Mouse (Mus musculus) kidney, adult 2 months (tissue): ENCODE measurements around the gene Lrrn2. TPM values are rescaled to one million over a fixed set of nuclear protein-coding genes. Genes with fewer than 3 reads are reported as not detected.

Source experiments
- DNase-seq: peaks from one replicate; pipeline ENCODE4 v3.0.0; 2021
- H3K27ac ChIP-seq: fragments of 200-500 bp; 2 replicates; pipeline ENCODE4 v1.5.1; 2012; ENCODE audit warnings: low read depth, low read length, control low read depth, inconsistent platforms; ENCODE audit not compliant: insufficient read depth
- H3K27me3 ChIP-seq: fragments of 200-500 bp; replicated peaks from 2 replicates; pipeline ENCODE4 v1.6.1; 2012; ENCODE audit warnings: mild to moderate bottlenecking, moderate library complexity, low read length, inconsistent platforms; ENCODE audit not compliant: control insufficient read depth, insufficient read depth
- H3K36me3 ChIP-seq: fragments of 200-500 bp; 2 replicates; pipeline ENCODE4 v1.6.1; 2012; ENCODE audit warnings: mild to moderate bottlenecking, moderate library complexity, low read length, inconsistent platforms; ENCODE audit not compliant: control insufficient read depth, insufficient read depth
- H3K4me1 ChIP-seq: fragments of 200-500 bp; 2 replicates; pipeline ENCODE4 v1.6.1; 2011; ENCODE audit warnings: low read length; ENCODE audit not compliant: control insufficient read depth, insufficient read depth
- H3K4me3 ChIP-seq: fragments of 200-500 bp; 2 replicates; pipeline ENCODE4 v1.5.1; 2011; ENCODE audit warnings: mild to moderate bottlenecking, low read depth, low read length, control low read depth; ENCODE audit not compliant: insufficient read depth
- CTCF ChIP-seq: fragments of 200-500 bp; conservative IDR thresholded peaks from 2 replicates; pipeline ENCODE4 v1.5.1; 2011; ENCODE audit warnings: low read depth, mild to moderate bottlenecking, control low read depth, low read length, moderate library complexity, mixed read lengths; ENCODE audit not compliant: insufficient read depth, insufficient read length
- POLR2A ChIP-seq: fragments of 200-500 bp; IDR thresholded peaks from one replicate; pipeline ENCODE4 v1.6.1; 2011; ENCODE audit warnings: low read depth, low read length, control low read depth
- WGBS: fragments of 180-500 bp; shearing (Covaris S2); methylation state at CpG from one replicate; pipeline ENCODE4 v1.1.7; 2018; 5-methylcytosine and 5-hydroxymethylcytosine counted together
- polyA plus RNA-seq: library from polyadenylated mRNA; depleted of rRNA; stranded (reverse); fragments of >200 nt; gene quantifications from 2 replicates; pipeline ENCODE4 v1.2.3, GENCODE M21; 2012

Gene Lrrn2
- polyA plus RNA-seq, 1 experiment: 0.36 TPM

- no peaks in the 10 kb centered on the region for H3K27me3 ChIP-seq
- no peaks in the 10 kb centered on the region for H3K36me3 ChIP-seq
- no peaks in the 10 kb centered on the region for H3K4me1 ChIP-seq
- H3K4me3 ChIP-seq: no peak overlapping the region
- WGBS: 56% methylated on average over 7 of the region's 7 CpGs
- no peak overlapping the region for H3K27ac ChIP-seq
- no peak for DNase-seq
- TF ChIP-seq POLR2A (no peak), CTCF (no peak)
Observed at GRCm38 (mm10) chr1:132899626-132900025, 19.6 kb downstream of the Lrrn2 start.

GRCm38 (mm10) chr1:132900945-132901344 lies 20.9 kb downstream of the Lrrn2 start:
- 57% methylated on average over 5 of the region's 5 CpGs for WGBS
- no peaks in the 10 kb centered on the region for H3K4me1 ChIP-seq
- H3K27me3 ChIP-seq: no peaks in the 10 kb centered on the region
- H3K36me3 ChIP-seq: no peaks in the 10 kb centered on the region
- DNase-seq: no peak
- TF ChIP-seq CTCF: no peak
- TF ChIP-seq POLR2A: no peak
- H3K4me3 ChIP-seq: no peak overlapping the region
- no peak overlapping the region for H3K27ac ChIP-seq

- no peak for DNase-seq
- Histone ChIP-seq H3K4me1 (no peaks in the 10 kb centered on the region), H3K4me3 (no peak overlapping the region), H3K27me3 (no peaks in the 10 kb centered on the region), H3K36me3 (no peaks in the 10 kb centered on the region), H3K27ac (no peak overlapping the region)
- WGBS: 65% methylated on average over 4 of the region's 4 CpGs
- TF ChIP-seq CTCF (no peak), POLR2A (no peak)
Observed at GRCm38 (mm10) chr1:132903519-132903918, 23.4 kb downstream of the Lrrn2 start.

- H3K4me1 ChIP-seq: no peaks in the 10 kb centered on the region
- no peak overlapping the region for H3K4me3 ChIP-seq
- no peak for TF ChIP-seq POLR2A
- TF ChIP-seq CTCF: no peak
- 67% methylated on average over 4 of the region's 4 CpGs for WGBS
- no peak overlapping the region for H3K27ac ChIP-seq
- DNase-seq: no peak
- no peaks in the 10 kb centered on the region for H3K36me3 ChIP-seq
- H3K27me3 ChIP-seq: no peaks in the 10 kb centered on the region
Observed at GRCm38 (mm10) chr1:132909090-132909489, 29.0 kb downstream of the Lrrn2 start.

- H3K27me3 ChIP-seq: no peaks in the 10 kb centered on the region
Observed at GRCm38 (mm10) chr1:132909951-132910350, 29.9 kb downstream of the Lrrn2 start.

GRCm38 (mm10) chr1:132910414-132911041 lies 30.5 kb downstream of the Lrrn2 start:
- no peak for DNase-seq
- 56% methylated on average over 11 of the region's 11 CpGs for WGBS
- H3K4me3 ChIP-seq: no peak overlapping the region
- H3K36me3 ChIP-seq: no peaks in the 10 kb centered on the region
- TF ChIP-seq POLR2A: no peak
- no peak for TF ChIP-seq CTCF
- H3K27me3 ChIP-seq: no peaks in the 10 kb centered on the region
- no peak overlapping the region for H3K27ac ChIP-seq
- no peaks in the 10 kb centered on the region for H3K4me1 ChIP-seq

More at GRCm38 (mm10) chr1:132909951-132910350, 29.9 kb downstream of the Lrrn2 start:
- H3K27ac ChIP-seq: no peak overlapping the region
- 83% methylated on average over 1 of the region's 1 CpGs for WGBS
- H3K4me3 ChIP-seq: no peak overlapping the region
- no peaks in the 10 kb centered on the region for H3K36me3 ChIP-seq
- no peaks in the 10 kb centered on the region for H3K4me1 ChIP-seq
- no peak for DNase-seq
- TF ChIP-seq CTCF (no peak), POLR2A (no peak)

GRCm38 (mm10) chr1:132915849-132916493 lies 35.9 kb downstream of the Lrrn2 start:
- Histone ChIP-seq H3K36me3 (no peaks in the 10 kb centered on the region), H3K4me1 (no peaks in the 10 kb centered on the region), H3K4me3 (no peak overlapping the region), H3K27me3 (no peaks in the 10 kb centered on the region), H3K27ac (no peak overlapping the region)
- WGBS: 64% methylated on average over 6 of the region's 6 CpGs
- no peak for TF ChIP-seq CTCF
- no peak for TF ChIP-seq POLR2A
- DNase-seq: no peak
